Mouse (Mus musculus) 416B (cell line): Measurements from ENCODE around the gene Adipor2.

Source experiments
- DNase-seq: peaks from one replicate; pipeline ENCODE4 v3.0.0; 2011; ENCODE audit warnings: low read depth

Gene Adipor2

GRCm38 (mm10) chr6:119348234-119348633 lies 69.3 kb downstream of the Adipor2 start:
- peak; percentile 75 for DNase-seq

GRCm38 (mm10) chr6:119347813-119348212 lies 69.7 kb downstream of the Adipor2 start:
- DNase-seq = peak; percentile 70

- DNase-seq = peak; percentile 50
These were observed 71.2 kb downstream of the Adipor2 start for GRCm38 (mm10) chr6:119346257-119346656.

- peak; percentile 51 for DNase-seq
These were observed 76.1 kb downstream of the Adipor2 start for GRCm38 (mm10) chr6:119341409-119341808.

- no peak for DNase-seq
These were observed 79.2 kb downstream of the Adipor2 start for GRCm38 (mm10) chr6:119338121-119338912.

GRCm38 (mm10) chr6:119337287-119337686 lies 80.2 kb downstream of the Adipor2 start:
- DNase-seq = no peak

GRCm38 (mm10) chr6:119336124-119336523 lies 81.4 kb downstream of the Adipor2 start:
- DNase-seq = no peak

- no peak for DNase-seq
These were observed 83.7 kb downstream of the Adipor2 start for GRCm38 (mm10) chr6:119333831-119334230.

GRCm38 (mm10) chr6:119333202-119333601 lies 84.3 kb downstream of the Adipor2 start:
- peak; percentile 54 for DNase-seq

GRCm38 (mm10) chr6:119332111-119332510 lies 85.4 kb downstream of the Adipor2 start:
- DNase-seq = no peak

GRCm38 (mm10) chr6:119330506-119330905 lies 87.0 kb downstream of the Adipor2 start, which contains the start of gene Lrtm2:
Gene Lrtm2 (minus strand): TSS chr6:119330766.
- no peak for DNase-seq

- no peak for DNase-seq
These were observed 87.6 kb downstream of the Adipor2 start for GRCm38 (mm10) chr6:119329936-119330335.

- no peak for DNase-seq
These were observed 88.2 kb downstream of the Adipor2 start for GRCm38 (mm10) chr6:119329215-119329714.

GRCm38 (mm10) chr6:119328521-119329115 lies 88.9 kb downstream of the Adipor2 start:
- no peak for DNase-seq

GRCm38 (mm10) chr6:119326541-119326940 lies 91.0 kb downstream of the Adipor2 start:
- DNase-seq = no peak

GRCm38 (mm10) chr6:119325978-119326377 lies 91.5 kb downstream of the Adipor2 start:
- DNase-seq = no peak

- no peak for DNase-seq
These were observed 92.7 kb downstream of the Adipor2 start for GRCm38 (mm10) chr6:119324776-119325175.

- no peak for DNase-seq
These were observed 95.8 kb downstream of the Adipor2 start for GRCm38 (mm10) chr6:119321752-119322151.

GRCm38 (mm10) chr6:119320481-119320880 lies 97.0 kb downstream of the Adipor2 start:
- DNase-seq = peak; percentile 29

- no peak for DNase-seq
These were observed 98.1 kb downstream of the Adipor2 start for GRCm38 (mm10) chr6:119319358-119319757.

GRCm38 (mm10) chr6:119318732-119319131 lies 98.8 kb downstream of the Adipor2 start:
- DNase-seq = no peak

GRCm38 (mm10) chr6:119314751-119315476 lies 102.6 kb downstream of the Adipor2 start:
- no peak for DNase-seq
